Mouse (Mus musculus): ENCODE data around the gene Gm5150. TPM values are rescaled to one million over a fixed set of nuclear protein-coding genes. Genes with fewer than 3 reads are reported as not detected.
A peak's percentile ranks its signal among the peaks of the same experiment; 100 is the strongest.
"Not testable (repeated sequence)": the region's sequence is repeated elsewhere in the genome, so short reads cannot be mapped to it uniquely, and the experiment has no call there.

Gene Gm5150
- 0.24 and 0.37 TPM in 2 replicates for polyA plus RNA-seq (2015; fragmentation: Nextera tagmentation; extraction: Ambion mirVana)

DNA sequence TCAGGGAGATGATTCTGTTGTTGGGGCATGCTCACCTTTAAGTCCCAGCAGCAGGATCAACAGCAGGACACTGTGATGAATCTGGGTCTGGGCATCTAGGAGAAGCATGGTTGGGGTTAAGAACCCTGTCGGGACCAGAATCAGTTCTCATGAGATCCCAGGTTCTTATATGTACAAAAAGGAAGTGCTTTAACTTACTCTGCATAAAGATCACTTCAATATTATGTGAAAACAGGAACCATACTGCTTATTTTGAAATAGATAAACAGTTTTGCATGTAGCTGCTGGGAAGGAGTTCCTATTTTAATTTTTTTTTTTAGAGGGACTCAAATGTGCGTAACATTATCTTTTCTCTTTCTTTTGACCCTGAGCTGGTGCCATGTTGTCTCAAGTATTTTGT, at the start of gene Gm5150:
Gene Gm5150 (minus strand): TSS at position 223 of the 400 bp plus-strand sequence.
- H3K36me3 ChIP-seq (ENCODE audit: control insufficient read depth, insufficient read depth, low read length), result no peaks in the 10 kb centered on the region
- no peak within 1 kb of the TSS for H3K9ac ChIP-seq (ENCODE audit: low read depth, low read length)
- 86% methylated on average over 2 of the region's 2 CpGs for WGBS

DNA sequence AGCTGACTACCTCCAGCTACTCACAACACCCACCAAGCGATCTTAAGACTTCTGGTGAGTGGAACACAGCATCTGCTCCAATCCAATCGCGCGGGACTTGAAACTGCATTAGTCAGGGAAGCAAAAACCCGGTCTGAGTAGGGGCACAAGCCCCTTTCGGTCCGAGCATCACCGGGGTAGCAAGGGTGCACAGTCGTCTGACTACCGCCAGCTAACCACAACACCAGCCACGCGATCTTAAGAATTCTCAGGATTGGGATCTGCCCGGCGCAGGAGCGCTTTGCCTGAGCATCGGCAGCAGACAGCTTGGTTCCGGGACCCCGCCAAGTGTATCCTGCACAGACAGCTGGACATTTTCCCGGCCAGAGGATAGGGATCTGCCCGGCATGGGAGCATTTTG, 45.5 kb upstream of the Gm5150 start:
- not testable (repeated sequence) for H3K4me2 ChIP-seq (ENCODE audit: low read depth, low read length); H3K36me3 ChIP-seq (ENCODE audit: control insufficient read depth, insufficient read depth, low read length); H3K9ac ChIP-seq (ENCODE audit: low read depth, low read length); H3K27me3 ChIP-seq (replicated peaks; ENCODE audit: control insufficient read depth, insufficient read depth, low read length); H3K27ac ChIP-seq (ENCODE audit: low read length); ATAC-seq; H3K4me3 ChIP-seq (ENCODE audit: low read length); H3K4me1 ChIP-seq (ENCODE audit: control insufficient read depth, insufficient read depth, low read length); H3K9me3 ChIP-seq (ENCODE audit: control insufficient read depth, low read length)
- WGBS, result 79% methylated on average over 20 of the region's 20 CpGs

More for the DNA sequence above, at the start of gene Gm5150:
- ATAC-seq, result no peak
- no peak within 1 kb of the TSS for H3K4me2 ChIP-seq (ENCODE audit: low read depth, low read length)
- no peaks in the 10 kb centered on the region for H3K9me3 ChIP-seq (ENCODE audit: control insufficient read depth, low read length)
- no peak within 1 kb of the TSS for H3K27ac ChIP-seq (ENCODE audit: low read length)
- H3K4me3 ChIP-seq (ENCODE audit: low read length), result no peak within 1 kb of the TSS
- no peaks in the 10 kb centered on the region for H3K27me3 ChIP-seq (replicated peaks; ENCODE audit: control insufficient read depth, insufficient read depth, low read length)
- H3K4me1 ChIP-seq (ENCODE audit: control insufficient read depth, insufficient read depth, low read length), result no peaks in the 10 kb centered on the region

GRCm38 (mm10) chr3:16047288-16047687, 41.1 kb upstream of the Gm5150 start:
- Histone ChIP-seq H3K27ac (ENCODE audit: low read length) (no peak overlapping the region), H3K9ac (ENCODE audit: low read depth, low read length) (no peak overlapping the region), H3K36me3 (ENCODE audit: control insufficient read depth, insufficient read depth, low read length) (no peaks in the 10 kb centered on the region), H3K4me2 (ENCODE audit: low read depth, low read length) (no peak overlapping the region), H3K9me3 (ENCODE audit: control insufficient read depth, low read length) (no peaks in the 10 kb centered on the region), H3K4me1 (ENCODE audit: control insufficient read depth, insufficient read depth, low read length) (no peaks in the 10 kb centered on the region), H3K4me3 (ENCODE audit: low read length) (no peak overlapping the region), H3K27me3 (replicated peaks; ENCODE audit: control insufficient read depth, insufficient read depth, low read length) (no peaks in the 10 kb centered on the region)
- no peak for ATAC-seq
- WGBS, result 53% methylated on average over 4 of the region's 4 CpGs

DNA sequence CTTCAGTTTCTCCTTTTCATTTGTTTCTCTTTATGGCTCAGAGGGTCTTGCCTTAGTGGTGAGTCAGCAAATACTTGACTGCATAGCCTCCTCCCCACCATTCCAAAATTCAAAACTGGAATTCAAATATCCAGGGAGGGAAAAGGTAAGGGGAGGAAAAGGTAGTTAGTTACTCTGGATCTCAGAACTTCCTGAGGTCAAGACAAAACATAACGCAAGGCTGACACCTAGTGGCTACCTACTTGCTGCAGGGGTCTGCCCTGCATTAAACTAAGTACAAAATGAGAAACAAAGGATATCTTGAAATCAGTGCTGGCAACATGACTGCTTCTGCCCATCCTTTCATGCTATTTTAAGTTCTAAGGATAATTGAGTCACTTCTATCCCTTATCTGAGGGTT, 37.1 kb upstream of the Gm5150 start:
- 4% methylated on average over 1 of the region's 1 CpGs for WGBS
- ATAC-seq, result no peak
- no peak overlapping the region for H3K9ac ChIP-seq (ENCODE audit: low read depth, low read length)

DNA sequence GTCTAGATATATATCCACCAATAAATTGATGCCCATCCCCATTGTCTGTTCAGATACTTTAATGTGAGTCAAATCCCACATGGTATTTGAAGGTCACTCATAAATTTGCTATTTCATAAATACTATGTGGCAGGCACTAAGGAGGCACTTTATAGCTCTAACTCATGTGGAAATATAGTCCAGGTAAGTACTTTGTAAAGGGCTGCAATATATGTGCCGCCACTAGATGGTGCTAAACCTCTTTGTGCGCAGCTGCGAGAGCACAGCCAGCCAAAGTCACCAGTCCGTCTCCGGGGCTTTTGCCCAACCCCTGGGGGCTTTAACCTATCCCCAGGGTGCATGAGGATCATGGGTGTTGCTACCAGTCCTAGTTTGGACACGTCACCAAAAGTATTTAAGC, 18.8 kb upstream of the Gm5150 start:
- not testable (repeated sequence) for H3K36me3 ChIP-seq (ENCODE audit: control insufficient read depth, insufficient read depth, low read length); H3K9me3 ChIP-seq (ENCODE audit: control insufficient read depth, low read length); H3K4me3 ChIP-seq (ENCODE audit: low read length); H3K27me3 ChIP-seq (replicated peaks; ENCODE audit: control insufficient read depth, insufficient read depth, low read length); H3K9ac ChIP-seq (ENCODE audit: low read depth, low read length); H3K4me1 ChIP-seq (ENCODE audit: control insufficient read depth, insufficient read depth, low read length); H3K27ac ChIP-seq (ENCODE audit: low read length)
- 0 out of 2 replicates have a peak overlapping the region, but pooled peaks have one; percentile 9 for H3K4me2 ChIP-seq (ENCODE audit: low read depth, low read length)
- WGBS, result 3% methylated on average over 4 of the region's 6 CpGs
- peak; percentile 80 for ATAC-seq

More for the DNA sequence above, 37.1 kb upstream of the Gm5150 start:
- Histone ChIP-seq H3K4me1 (ENCODE audit: control insufficient read depth, insufficient read depth, low read length) (no peaks in the 10 kb centered on the region), H3K27ac (ENCODE audit: low read length) (no peak overlapping the region), H3K9me3 (ENCODE audit: control insufficient read depth, low read length) (no peaks in the 10 kb centered on the region), H3K4me3 (ENCODE audit: low read length) (no peak overlapping the region), H3K36me3 (ENCODE audit: control insufficient read depth, insufficient read depth, low read length) (no peaks in the 10 kb centered on the region), H3K27me3 (replicated peaks; ENCODE audit: control insufficient read depth, insufficient read depth, low read length) (no peaks in the 10 kb centered on the region), H3K4me2 (ENCODE audit: low read depth, low read length) (no peak overlapping the region)

GRCm38 (mm10) chr3:16022214-16022613, 16.0 kb upstream of the Gm5150 start:
- Histone ChIP-seq H3K9ac (ENCODE audit: low read depth, low read length) (no peak overlapping the region), H3K4me1 (ENCODE audit: control insufficient read depth, insufficient read depth, low read length) (no peaks in the 10 kb centered on the region), H3K4me3 (ENCODE audit: low read length) (no peak overlapping the region), H3K9me3 (ENCODE audit: control insufficient read depth, low read length) (no peaks in the 10 kb centered on the region), H3K4me2 (ENCODE audit: low read depth, low read length) (no peak overlapping the region), H3K27ac (ENCODE audit: low read length) (no peak overlapping the region), H3K36me3 (ENCODE audit: control insufficient read depth, insufficient read depth, low read length) (no peaks in the 10 kb centered on the region), H3K27me3 (replicated peaks; ENCODE audit: control insufficient read depth, insufficient read depth, low read length) (no peaks in the 10 kb centered on the region)
- WGBS, result 50% methylated on average over 1 of the region's 1 CpGs
- ATAC-seq, result no peak

DNA sequence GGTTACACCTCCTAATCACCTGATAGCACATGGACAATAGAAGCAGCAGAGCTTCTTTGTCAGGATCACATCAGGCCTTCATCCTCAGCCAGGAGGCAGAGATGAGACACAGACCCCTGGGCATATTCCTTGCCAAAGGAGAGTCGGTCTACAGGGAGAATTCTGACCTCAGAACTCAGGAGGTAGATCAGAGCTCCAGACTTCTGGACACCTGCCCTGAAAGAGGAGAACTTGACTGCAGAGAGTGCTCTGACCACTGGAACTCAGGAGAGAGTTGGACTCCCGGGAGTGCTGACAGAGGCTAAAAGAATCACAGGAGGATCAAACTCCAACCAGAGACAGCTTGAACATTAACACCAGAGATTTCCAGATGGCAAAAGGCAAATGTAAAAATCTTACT, 8.2 kb upstream of the Gm5150 start:
- not testable (repeated sequence) for H3K4me1 ChIP-seq (ENCODE audit: control insufficient read depth, insufficient read depth, low read length); H3K27me3 ChIP-seq (replicated peaks; ENCODE audit: control insufficient read depth, insufficient read depth, low read length); H3K36me3 ChIP-seq (ENCODE audit: control insufficient read depth, insufficient read depth, low read length); H3K27ac ChIP-seq (ENCODE audit: low read length); H3K9ac ChIP-seq (ENCODE audit: low read depth, low read length); H3K4me2 ChIP-seq (ENCODE audit: low read depth, low read length); H3K9me3 ChIP-seq (ENCODE audit: control insufficient read depth, low read length); ATAC-seq; H3K4me3 ChIP-seq (ENCODE audit: low read length)
- 90% methylated on average over 2 of the region's 2 CpGs for WGBS

GRCm38 (mm10) chr3:16007827-16008226, 1.6 kb upstream of the Gm5150 start:
- Histone ChIP-seq H3K27ac (ENCODE audit: low read length) (no peak overlapping the region), H3K4me3 (ENCODE audit: low read length) (no peak overlapping the region), H3K4me1 (ENCODE audit: control insufficient read depth, insufficient read depth, low read length) (no peaks in the 10 kb centered on the region), H3K27me3 (replicated peaks; ENCODE audit: control insufficient read depth, insufficient read depth, low read length) (no peaks in the 10 kb centered on the region), H3K9me3 (ENCODE audit: control insufficient read depth, low read length) (no peaks in the 10 kb centered on the region), H3K36me3 (ENCODE audit: control insufficient read depth, insufficient read depth, low read length) (no peaks in the 10 kb centered on the region), H3K9ac (ENCODE audit: low read depth, low read length) (no peak overlapping the region), H3K4me2 (ENCODE audit: low read depth, low read length) (no peak overlapping the region)
- WGBS, result 65% methylated on average over 1 of the region's 1 CpGs
- ATAC-seq, result no peak

- no peak overlapping the region for H3K4me2 ChIP-seq (ENCODE audit: low read depth, low read length)
- H3K27ac ChIP-seq (ENCODE audit: low read length), result no peak overlapping the region
- no peaks in the 10 kb centered on the region for H3K9me3 ChIP-seq (ENCODE audit: control insufficient read depth, low read length)
- H3K4me3 ChIP-seq (ENCODE audit: low read length), result no peak overlapping the region
- no peaks in the 10 kb centered on the region for H3K4me1 ChIP-seq (ENCODE audit: control insufficient read depth, insufficient read depth, low read length)
- no peaks in the 10 kb centered on the region for H3K27me3 ChIP-seq (replicated peaks; ENCODE audit: control insufficient read depth, insufficient read depth, low read length)
- WGBS, result 82% methylated on average over 3 of the region's 3 CpGs
- H3K36me3 ChIP-seq (ENCODE audit: control insufficient read depth, insufficient read depth, low read length), result no peaks in the 10 kb centered on the region
- ATAC-seq, result no peak
- H3K9ac ChIP-seq (ENCODE audit: low read depth, low read length), result no peak overlapping the region
These were observed 2.2 kb downstream of the Gm5150 start for GRCm38 (mm10) chr3:16003890-16004633.

DNA sequence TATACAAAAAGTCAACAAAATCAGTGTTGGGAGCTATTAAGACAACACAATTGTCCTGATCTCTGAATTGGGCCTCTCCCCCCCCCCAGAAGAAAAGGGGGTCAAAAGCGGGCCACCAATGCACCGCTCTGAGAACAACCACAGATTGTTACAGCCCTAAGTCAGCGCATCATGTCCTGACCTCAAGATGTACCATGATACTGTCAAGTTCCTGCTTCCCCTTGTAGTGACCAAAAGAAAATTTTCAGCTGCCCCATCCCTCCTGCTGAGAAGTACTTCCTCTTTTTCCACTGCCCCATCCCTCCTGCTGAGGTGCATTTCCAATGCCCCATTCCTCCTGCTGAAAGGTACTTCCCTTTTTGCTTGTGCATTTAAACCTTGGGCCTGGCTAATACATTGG, 6.8 kb downstream of the Gm5150 start:
- not testable (repeated sequence) for H3K4me1 ChIP-seq (ENCODE audit: control insufficient read depth, insufficient read depth, low read length); H3K9ac ChIP-seq (ENCODE audit: low read depth, low read length); H3K27me3 ChIP-seq (replicated peaks; ENCODE audit: control insufficient read depth, insufficient read depth, low read length); H3K27ac ChIP-seq (ENCODE audit: low read length); H3K36me3 ChIP-seq (ENCODE audit: control insufficient read depth, insufficient read depth, low read length); H3K4me3 ChIP-seq (ENCODE audit: low read length); ATAC-seq; H3K4me2 ChIP-seq (ENCODE audit: low read depth, low read length); H3K9me3 ChIP-seq (ENCODE audit: control insufficient read depth, low read length)
- WGBS, result 89% methylated on average over 3 of the region's 3 CpGs

Data from intestine, embryonic 16.5 days (tissue).